Mouse (Mus musculus): ENCODE measurements at regions not wholly inside any gene's neighbourhood (a gene's known extent, or its start where the extent isn't known, plus 50 kb on each side); places are given as distances from the start of the nearest gene placed in this dataset.

- no peak for DNase-seq (ENCODE audit: extremely low spot score)
Measured at GRCm38 (mm10) chr16:69800955-69801598, 62.5 kb downstream of the Speer2 start.

GRCm38 (mm10) chr16:69796299-69796698 is 67.2 kb downstream of the Speer2 start:
- DNase-seq (ENCODE audit: extremely low spot score), result peak; percentile 8

DNA sequence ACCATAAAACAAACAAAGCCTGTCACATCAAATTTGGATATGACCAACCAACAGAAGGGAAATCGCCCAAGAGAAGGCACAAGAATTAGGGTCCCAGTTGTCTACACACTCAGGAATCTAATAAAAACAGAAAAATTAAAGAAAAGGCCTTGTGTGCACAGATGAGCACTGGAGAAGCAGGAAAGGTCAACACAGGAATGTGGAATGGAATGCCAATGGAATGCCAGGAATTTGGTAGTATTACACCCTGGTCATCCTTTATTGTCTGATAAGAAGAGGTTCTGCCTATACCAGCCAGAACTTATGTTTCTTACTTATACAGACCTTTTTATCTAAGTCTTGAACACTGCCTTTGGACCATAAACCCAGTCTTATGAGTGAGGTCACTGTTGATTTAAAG is 72.9 kb downstream of the Speer2 start:
- no peak for DNase-seq (ENCODE audit: extremely low spot score)

DNA sequence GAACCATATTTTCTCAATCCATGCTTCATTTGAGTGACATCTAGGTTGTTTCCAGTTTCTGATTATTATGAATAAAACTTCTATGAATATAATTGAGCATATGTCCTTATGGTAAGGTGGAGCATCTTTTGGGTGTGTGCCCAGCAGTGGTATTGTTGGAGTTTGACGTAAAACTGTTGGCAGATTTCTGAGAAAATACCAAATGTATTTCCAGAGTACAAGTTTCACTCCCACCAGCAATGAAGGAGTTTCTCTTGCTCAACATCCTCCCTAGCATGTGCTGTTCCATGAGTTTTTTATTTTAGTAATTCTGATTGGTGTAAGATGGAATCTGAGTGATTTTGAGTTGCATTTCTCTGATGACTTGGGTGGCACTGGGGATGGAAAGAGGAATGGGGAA is 92.8 kb downstream of the Speer2 start:
- DNase-seq (ENCODE audit: extremely low spot score), result no peak
